Mouse (Mus musculus) right cerebral cortex, postnatal 25 days (tissue): ENCODE measurements at regions not wholly inside any gene's neighbourhood (a gene's known extent, or its start where the extent isn't known, plus 50 kb on each side); places are given as distances from the start of the nearest gene placed in this dataset.
A peak's percentile ranks its signal among the peaks of the same experiment; 100 is the strongest.

Source experiments
- DNase-seq: peaks from one replicate; pipeline ENCODE4 v3.0.0; 2022

- DNase-seq: no peak
Measured at GRCm38 (mm10) chrX:12888708-12889481, 127.0 kb upstream of the Med14 start.

- DNase-seq: no peak
Measured at GRCm38 (mm10) chrX:12888010-12888707, 126.3 kb upstream of the Med14 start.

GRCm38 (mm10) chrX:12887516-12887915 lies 125.6 kb upstream of the Med14 start:
- no peak for DNase-seq

DNA sequence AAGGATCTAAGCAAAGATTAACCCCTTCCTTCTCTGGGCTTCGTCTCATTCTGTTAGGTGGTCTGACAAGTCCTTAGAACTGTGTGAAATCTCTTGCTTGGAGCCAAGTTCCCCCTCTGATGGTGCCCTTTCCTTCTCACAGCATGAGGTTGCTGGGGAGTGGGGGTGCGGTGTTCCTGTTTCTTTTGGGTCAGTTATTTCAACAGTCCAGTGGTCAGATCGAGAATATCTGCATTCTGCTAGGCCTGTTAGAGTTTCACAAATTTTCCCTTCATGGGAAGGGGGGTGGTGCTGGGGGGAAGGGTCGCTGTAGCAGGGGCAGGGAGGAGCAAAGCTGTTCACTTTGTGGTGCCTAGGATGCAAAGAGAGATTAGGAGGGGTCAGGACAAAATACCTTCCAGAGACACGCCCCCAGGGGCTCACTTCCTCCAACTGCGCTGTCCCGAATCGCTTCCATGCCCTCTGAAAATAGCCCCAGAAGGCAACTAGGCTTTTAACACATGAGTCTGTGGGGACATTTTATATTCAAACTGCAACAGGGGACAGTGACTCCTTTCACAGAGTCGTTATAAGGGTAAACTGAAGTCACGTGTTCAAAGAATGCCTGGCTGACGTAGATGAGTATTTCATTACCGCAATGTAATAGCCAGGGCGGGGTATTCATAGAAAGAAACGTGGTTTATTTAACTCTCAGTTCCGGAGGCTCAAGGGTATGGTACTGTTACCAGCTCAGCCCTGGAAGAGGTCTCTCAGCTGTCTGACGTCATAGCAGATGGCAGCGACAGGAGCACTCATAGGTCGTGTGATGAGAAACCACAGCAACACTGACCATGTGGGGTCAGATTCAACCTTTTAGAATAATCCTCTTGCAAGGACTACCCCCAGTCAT lies 124.5 kb upstream of the Med14 start:
- no peak for DNase-seq

- DNase-seq: no peak
Measured at GRCm38 (mm10) chrX:12879233-12879632, 117.4 kb upstream of the Med14 start.

GRCm38 (mm10) chrX:12877506-12877905 lies 115.6 kb upstream of the Med14 start:
- no peak for DNase-seq

- peak; percentile 75 for DNase-seq
Measured at GRCm38 (mm10) chrX:12873698-12874144, 111.8 kb upstream of the Med14 start.

- DNase-seq: no peak
Measured at GRCm38 (mm10) chrX:12873230-12873629, 111.4 kb upstream of the Med14 start.

GRCm38 (mm10) chrX:12866885-12867498 lies 105.1 kb upstream of the Med14 start:
- DNase-seq: no peak

DNA sequence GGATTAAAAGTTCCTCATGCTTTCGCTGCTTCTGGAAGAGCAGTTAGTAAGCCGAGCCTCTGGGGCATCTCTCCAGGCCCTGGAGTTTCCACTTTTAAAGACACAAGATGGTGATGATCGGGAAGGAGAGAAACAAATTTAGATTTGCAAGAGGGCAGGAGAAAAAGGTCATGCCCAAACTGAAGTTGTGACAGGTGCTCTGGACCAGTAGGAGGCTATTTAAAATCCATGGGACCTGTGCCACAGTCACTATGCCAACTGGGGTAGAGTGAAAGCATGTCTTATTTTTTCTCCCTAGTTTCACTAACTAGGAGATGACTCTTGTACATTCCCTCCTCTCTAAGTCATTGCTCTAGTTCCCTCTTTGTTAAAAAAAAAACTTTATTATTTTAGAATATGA lies 104.3 kb upstream of the Med14 start:
- DNase-seq: no peak

GRCm38 (mm10) chrX:12860168-12860567 lies 98.3 kb upstream of the Med14 start:
- DNase-seq: no peak

DNA sequence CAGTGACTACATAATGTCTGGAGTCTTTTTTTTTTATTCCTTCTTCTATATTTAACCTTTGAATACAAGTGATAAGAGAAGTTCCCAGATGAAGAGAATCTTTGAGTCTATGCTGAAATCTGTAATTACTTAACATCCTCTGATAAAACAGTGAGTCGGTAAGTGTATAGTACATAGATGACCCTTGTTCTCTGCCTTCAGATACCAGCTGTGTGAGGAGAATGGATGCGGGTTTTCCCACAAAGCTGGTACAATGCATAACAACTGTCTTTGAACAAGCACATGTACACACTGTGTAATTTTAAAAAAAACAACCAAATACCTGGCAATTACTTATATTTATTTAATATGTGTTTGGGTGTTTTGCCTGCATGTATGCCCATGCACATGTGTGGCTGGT lies 96.9 kb upstream of the Med14 start:
- no peak for DNase-seq

GRCm38 (mm10) chrX:12857881-12858755 lies 96.2 kb upstream of the Med14 start:
- no peak for DNase-seq

DNA sequence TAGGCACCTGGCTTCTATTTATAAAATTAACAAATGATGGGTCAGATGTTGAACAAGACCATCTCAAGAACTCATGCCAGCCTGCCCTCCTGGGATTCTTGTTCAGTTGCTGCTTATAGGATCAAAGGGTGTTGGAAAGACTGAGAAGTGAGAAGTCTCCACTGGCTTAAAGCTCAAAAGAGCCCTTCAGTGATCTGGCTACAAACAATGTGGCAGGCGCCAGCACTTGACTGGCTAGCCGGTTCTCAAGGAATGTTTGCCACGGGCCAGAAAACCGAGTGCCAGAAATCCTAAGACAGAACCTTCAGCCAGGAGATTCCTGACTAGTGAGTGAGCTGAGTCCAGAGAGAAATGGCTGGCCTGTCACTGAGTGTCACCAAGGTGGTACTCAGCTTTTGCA lies 93.6 kb upstream of the Med14 start:
- DNase-seq: no peak

DNA sequence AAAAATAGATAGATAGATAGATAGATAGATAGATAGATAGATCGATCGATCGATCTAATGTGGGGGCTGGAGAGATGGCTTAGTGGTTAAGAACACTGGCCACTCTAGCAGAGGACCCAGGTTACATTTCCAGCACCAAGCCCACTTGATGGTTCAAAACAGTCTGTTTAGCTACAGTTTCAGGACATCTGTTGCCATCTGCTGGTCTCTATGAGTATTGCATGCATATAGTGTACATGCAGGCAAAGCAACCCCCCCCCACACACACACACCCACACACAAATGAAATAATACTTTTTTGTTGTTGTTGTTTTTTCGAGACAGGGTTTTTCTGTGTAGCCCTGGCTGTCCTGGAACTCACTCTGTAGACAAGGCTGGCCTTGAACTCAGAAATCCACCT lies 89.8 kb upstream of the Med14 start:
- DNase-seq: no peak

DNA sequence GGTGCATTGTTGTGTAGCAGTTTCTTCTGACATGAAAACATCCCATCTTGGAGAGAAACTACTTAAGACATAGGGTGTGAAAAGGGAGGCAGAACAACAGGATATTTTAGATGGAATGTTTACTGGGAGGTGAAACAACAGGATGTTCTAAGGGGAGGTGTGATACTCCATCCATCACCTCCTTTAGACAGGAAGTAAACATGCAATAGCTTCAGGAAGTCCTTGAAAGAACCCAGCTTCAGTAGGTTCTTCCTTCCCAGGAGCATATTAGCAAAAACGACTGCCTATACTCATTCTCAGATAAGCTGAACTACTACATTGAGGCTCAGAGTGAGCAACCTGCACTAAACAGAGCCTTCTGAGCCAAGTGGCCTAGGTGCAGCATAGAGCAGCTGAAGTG lies 82.6 kb upstream of the Med14 start:
- DNase-seq: no peak

- DNase-seq: no peak
Measured at GRCm38 (mm10) chrX:12841021-12841325, 79.1 kb upstream of the Med14 start.

GRCm38 (mm10) chrX:12840160-12841020 lies 78.5 kb upstream of the Med14 start:
- peak; percentile 76 for DNase-seq

DNA sequence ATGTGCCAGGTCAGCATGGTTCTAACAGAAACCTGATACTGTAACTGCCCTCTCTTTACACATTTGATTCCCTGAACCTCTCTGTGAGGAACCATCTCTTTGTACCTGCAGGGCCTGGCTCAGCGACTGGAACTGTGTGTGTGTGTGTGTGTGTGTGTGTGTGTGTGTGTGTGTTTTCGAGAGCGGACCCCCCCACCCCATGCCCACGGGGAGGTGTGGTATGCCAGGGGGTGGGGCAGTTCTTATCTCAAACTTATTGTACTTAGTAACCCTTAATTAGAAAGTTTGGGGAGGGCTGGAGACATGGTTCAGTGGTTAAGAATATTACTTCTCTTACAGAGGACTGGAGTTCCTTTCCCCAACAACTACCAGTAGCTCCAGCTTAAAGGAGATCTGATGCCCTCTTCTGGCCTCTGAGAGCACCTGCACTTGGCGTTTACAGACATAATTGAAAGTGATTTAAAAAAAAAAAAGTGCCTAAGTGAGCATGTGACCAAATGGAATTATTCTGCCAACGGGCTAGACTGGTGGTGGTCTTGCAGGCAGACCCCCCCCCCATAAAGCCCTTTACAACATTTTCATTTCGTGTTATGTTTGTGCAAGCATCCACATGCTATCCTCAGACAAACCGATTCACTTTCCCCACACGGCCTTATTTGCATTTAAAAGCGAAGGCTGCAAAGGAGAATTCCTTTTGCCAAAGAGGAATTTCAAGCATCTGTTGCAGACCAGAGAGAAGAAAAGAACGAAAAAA lies 77.7 kb upstream of the Med14 start:
- DNase-seq: peak; percentile 17

- no peak for DNase-seq
Measured at GRCm38 (mm10) chrX:12837821-12838220, 75.9 kb upstream of the Med14 start.
